Mouse (Mus musculus) embryonic facial prominence, embryonic 11.5 days (tissue): ENCODE results near the gene Zmynd19. TPM values are rescaled to one million over a fixed set of nuclear protein-coding genes. Genes with fewer than 3 reads are reported as not detected.

ENCODE experiments used
- ATAC-seq: fragments of 200-750 bp; cut with Nextera tagmentation; replicated peaks from 2 replicates; pipeline ENCODE4 v1.8.0; 2017; ENCODE audit warnings: low read depth; ENCODE audit not compliant: insufficient number of reproducible peaks, low FRiP score, low TSS enrichment
- DNase-seq: peaks from one replicate; pipeline ENCODE4 v3.0.0-alpha.2; 2015; ENCODE audit warnings: low spot score
- H3K27ac ChIP-seq: fragments of 300-500 bp; sonication (generic); replicated peaks from 2 replicates; pipeline ENCODE4 v1.5.1; 2014; ENCODE audit warnings: mild to moderate bottlenecking, low read depth, low read length, control low read depth
- H3K27me3 ChIP-seq: fragments of 300-500 bp; sonication (generic); 2 replicates; pipeline ENCODE4 v1.6.1; 2014; ENCODE audit warnings: mild to moderate bottlenecking, low read length, moderate library complexity, mixed read lengths; ENCODE audit not compliant: control insufficient read depth, insufficient read depth
- H3K36me3 ChIP-seq: fragments of 300-500 bp; sonication (generic); replicated peaks from 2 replicates; pipeline ENCODE4 v1.6.1; 2014; ENCODE audit warnings: low read depth, mild to moderate bottlenecking, low read length, moderate library complexity, mixed read lengths; ENCODE audit not compliant: control insufficient read depth, insufficient read depth
- H3K4me1 ChIP-seq: fragments of 300-500 bp; sonication (generic); 2 replicates; pipeline ENCODE4 v1.6.1; 2014; ENCODE audit warnings: low read length, mixed read lengths; ENCODE audit not compliant: control insufficient read depth, insufficient read depth
- H3K4me2 ChIP-seq: fragments of 300-500 bp; sonication (generic); 2 replicates; pipeline ENCODE4 v1.6.1; 2014; ENCODE audit warnings: low read depth, mild to moderate bottlenecking, control low read depth, low read length, moderate library complexity
- H3K4me3 ChIP-seq: fragments of 300-500 bp; sonication (generic); 2 replicates; pipeline ENCODE4 v1.5.1; 2014; ENCODE audit warnings: low read depth, low read length, control low read depth
- H3K9ac ChIP-seq: fragments of 300-500 bp; sonication (generic); replicated peaks from 2 replicates; pipeline ENCODE4 v1.6.1; 2014; ENCODE audit warnings: mild to moderate bottlenecking, control low read depth, low read length
- H3K9me3 ChIP-seq: fragments of 300-500 bp; sonication (generic); replicated peaks from 2 replicates; pipeline ENCODE4 v1.6.1; 2016; ENCODE audit warnings: mild to moderate bottlenecking, low read length, inconsistent platforms, mixed read lengths; ENCODE audit not compliant: control insufficient read depth
- WGBS: fragments of 180-500 bp; shearing (Covaris S2); extraction: QIAGEN DNeasy Blood & Tissue Kit; methylation state at CpG from one replicate; pipeline ENCODE4 v1.1.7; 2014; 5-methylcytosine and 5-hydroxymethylcytosine counted together
- polyA plus RNA-seq: library from polyadenylated mRNA; unstranded; fragments of >200 nt; fragmentation: Nextera tagmentation; extraction: Ambion mirVana; gene quantifications from 2 replicates; pipeline ENCODE4 v1.2.1, GENCODE M21; 2014

The Zmynd19 gene
- 27.6 and 29.8 TPM in 2 replicates for polyA plus RNA-seq

- Histone ChIP-seq H3K4me1 (peaks cover 2% of the 10 kb centered on the region; the same call in 1 of the 2 replicates), H3K9me3 (no peaks in the 10 kb centered on the region), H3K4me3 (peak within 1 kb of the TSS; percentile 91), H3K27ac (no peak within 1 kb of the TSS; the same call in 1 of the 2 replicates), H3K36me3 (no peaks in the 10 kb centered on the region; the same call in none of the 2 replicates), H3K4me2 (peak within 1 kb of the TSS; percentile 88), H3K27me3 (no peaks in the 10 kb centered on the region), H3K9ac (peak within 1 kb of the TSS; percentile 81)
- WGBS = under 1% methylated on average over 60 of the region's 108 CpGs
- peak; percentile 93 for ATAC-seq
- peak; percentile 99 for DNase-seq
Measured at GRCm38 (mm10) chr2:24949421-24950188, at the start of gene Zmynd19. TSS of gene Zmynd19 (plus strand) at chr2:24949792.

GRCm38 (mm10) chr2:24901055-24901454, 48.5 kb upstream of the Zmynd19 start:
- Histone ChIP-seq H3K9ac (no peak overlapping the region), H3K36me3 (no peaks in the 10 kb centered on the region), H3K4me3 (no peak overlapping the region), H3K4me1 (no peaks in the 10 kb centered on the region; the same call in 1 of the 2 replicates), H3K27me3 (no peaks in the 10 kb centered on the region), H3K4me2 (no peak overlapping the region), H3K9me3 (no peaks in the 10 kb centered on the region), H3K27ac (no peak overlapping the region)
- no peak for DNase-seq
- ATAC-seq = no peak
- WGBS = 93% methylated on average over 5 of the region's 5 CpGs

GRCm38 (mm10) chr2:24902999-24903398, 46.6 kb upstream of the Zmynd19 start:
- no peaks in the 10 kb centered on the region for H3K36me3 ChIP-seq
- no peak overlapping the region for H3K4me3 ChIP-seq
- H3K4me2 ChIP-seq = no peak overlapping the region
- no peaks in the 10 kb centered on the region; the same call in 1 of the 2 replicates for H3K4me1 ChIP-seq
- no peak overlapping the region for H3K27ac ChIP-seq
- ATAC-seq (no peak), DNase-seq (no peak)
- H3K9me3 ChIP-seq = no peaks in the 10 kb centered on the region
- no peaks in the 10 kb centered on the region for H3K27me3 ChIP-seq
- 84% methylated on average over 6 of the region's 6 CpGs for WGBS
- H3K9ac ChIP-seq = no peak overlapping the region

- Histone ChIP-seq H3K9me3 (no peaks in the 10 kb centered on the region), H3K27ac (no peak overlapping the region), H3K27me3 (no peaks in the 10 kb centered on the region), H3K9ac (no peak overlapping the region), H3K36me3 (no peaks in the 10 kb centered on the region), H3K4me2 (no peak overlapping the region), H3K4me3 (no peak overlapping the region), H3K4me1 (no peaks in the 10 kb centered on the region; the same call in 1 of the 2 replicates)
- ATAC-seq (0 out of 2 replicates have a peak, but pooled peaks have one; percentile 65), DNase-seq (peak; percentile 9)
- whole genome bisulfite sequencing = 77% methylated on average over 11 of the region's 11 CpGs
Measured at GRCm38 (mm10) chr2:24904823-24905652, 44.6 kb upstream of the Zmynd19 start.

- Histone ChIP-seq H3K4me3 (no peak overlapping the region), H3K9me3 (no peaks in the 10 kb centered on the region), H3K27ac (no peak overlapping the region; the same call in 1 of the 2 replicates), H3K4me2 (no peak overlapping the region), H3K27me3 (no peaks in the 10 kb centered on the region), H3K4me1 (no peaks in the 10 kb centered on the region; the same call in 1 of the 2 replicates), H3K36me3 (no peaks in the 10 kb centered on the region; the same call in 1 of the 2 replicates), H3K9ac (no peak overlapping the region)
- no peak for DNase-seq
- 39% methylated on average over 2 of the region's 2 CpGs for WGBS
- ATAC-seq = no peak
Measured at GRCm38 (mm10) chr2:24905653-24906155, 43.9 kb upstream of the Zmynd19 start.

GRCm38 (mm10) chr2:24910481-24910880, 39.1 kb upstream of the Zmynd19 start:
- Histone ChIP-seq H3K9ac (no peak overlapping the region), H3K4me3 (no peak overlapping the region), H3K27ac (no peak overlapping the region), H3K4me1 (no peaks in the 10 kb centered on the region), H3K36me3 (no peaks in the 10 kb centered on the region; the same call in 1 of the 2 replicates), H3K9me3 (no peaks in the 10 kb centered on the region), H3K27me3 (no peaks in the 10 kb centered on the region), H3K4me2 (no peak overlapping the region)
- no peak for ATAC-seq
- DNase-seq = no peak
- 96% methylated on average over 4 of the region's 4 CpGs for WGBS

- 90% methylated on average over 4 of the region's 4 CpGs for WGBS
- DNase-seq = no peak
- Histone ChIP-seq H3K36me3 (no peaks in the 10 kb centered on the region; the same call in 1 of the 2 replicates), H3K4me1 (no peaks in the 10 kb centered on the region), H3K27me3 (no peaks in the 10 kb centered on the region), H3K4me3 (no peak overlapping the region), H3K4me2 (no peak overlapping the region), H3K27ac (no peak overlapping the region), H3K9ac (no peak overlapping the region), H3K9me3 (no peaks in the 10 kb centered on the region)
- ATAC-seq = no peak
Measured at GRCm38 (mm10) chr2:24912189-24912588, 37.4 kb upstream of the Zmynd19 start.
